Mouse (Mus musculus) limb, embryonic 10.5 days (tissue): ENCODE results near the gene Olfr2. TPM values are rescaled to one million over a fixed set of nuclear protein-coding genes. Genes with fewer than 3 reads are reported as not detected.

Source experiments
- polyA plus RNA-seq: library from polyadenylated mRNA; unstranded; fragments of >200 nt; fragmentation: Nextera tagmentation; extraction: Ambion mirVana; gene quantifications from 2 replicates; pipeline ENCODE4 v1.2.1, GENCODE M21; 2016

Olfr2 gene
- polyA plus RNA-seq, 1 experiment from 2014 or later, result not detected

Other genes starting within 250 kb of the Olfr2 start
- gene Olfr699, start 212.9 kb downstream of the Olfr2 start, polyA plus RNA-seq, result not detected in 2 replicates
- not detected in 2 replicates for gene Olfr700, start 197.2 kb downstream of the Olfr2 start, polyA plus RNA-seq
- gene Olfr701, start 191.9 kb downstream of the Olfr2 start, polyA plus RNA-seq, result not detected in 2 replicates
- not detected in 2 replicates for gene Olfr702, start 172.2 kb downstream of the Olfr2 start, polyA plus RNA-seq
- gene Olfr703, start 162.7 kb downstream of the Olfr2 start, polyA plus RNA-seq, result not detected in 2 replicates
- not detected in 2 replicates for gene Olfr704, start 142.9 kb downstream of the Olfr2 start, polyA plus RNA-seq
- not detected in 2 replicates for gene Olfr705, start 129.2 kb downstream of the Olfr2 start, polyA plus RNA-seq
- gene Olfr706, start 117.9 kb downstream of the Olfr2 start, polyA plus RNA-seq, result not detected in 2 replicates
- gene Olfr707, start 104.8 kb downstream of the Olfr2 start, polyA plus RNA-seq, result not detected in 2 replicates
- not detected in 2 replicates for gene Olfr1532-ps1, start 98.1 kb downstream of the Olfr2 start, polyA plus RNA-seq
- gene Olfr709-ps1, start 73.9 kb downstream of the Olfr2 start, polyA plus RNA-seq, result not detected in 2 replicates
- gene Olfr710, start 57.8 kb downstream of the Olfr2 start, polyA plus RNA-seq, result not detected in 2 replicates
- gene Olfr6, start 42.1 kb downstream of the Olfr2 start, polyA plus RNA-seq, result not detected in 2 replicates
- not detected in 2 replicates for gene Olfr711, start 30.6 kb downstream of the Olfr2 start, polyA plus RNA-seq
- not detected in 2 replicates for gene Olfr713, start 25.1 kb upstream of the Olfr2 start, polyA plus RNA-seq
- gene Olfr714, start 64.9 kb upstream of the Olfr2 start, polyA plus RNA-seq, result not detected in 2 replicates
- not detected in 2 replicates for gene Olfr17, start 87.1 kb upstream of the Olfr2 start, polyA plus RNA-seq
- not detected in 2 replicates for gene Olfr715b, start 104.3 kb upstream of the Olfr2 start, polyA plus RNA-seq
- gene Olfr715, start 125.0 kb upstream of the Olfr2 start, polyA plus RNA-seq, result not detected in 2 replicates
- not detected in 2 replicates for gene Olfr716, start 132.3 kb upstream of the Olfr2 start, polyA plus RNA-seq
- not detected in 2 replicates for gene Nlrp14, start 160.9 kb upstream of the Olfr2 start, polyA plus RNA-seq
- not detected in 2 replicates for gene Rbmxl2, start 203.4 kb upstream of the Olfr2 start, polyA plus RNA-seq